Mouse (Mus musculus): ENCODE measurements at regions not wholly inside any gene's neighbourhood (a gene's known extent, or its start where the extent isn't known, plus 50 kb on each side); places are given as distances from the start of the nearest gene placed in this dataset.

- intact Hi-C loops (cut with DNase I), result no loop called here
Observed at GRCm38 (mm10) chr3:140184899-140185525, 979.5 kb downstream of the Stpg2 start.

- intact Hi-C loops (cut with DNase I), result no loop called here
Observed at GRCm38 (mm10) chr3:140205914-140206313, 1000.4 kb downstream of the Stpg2 start.

- intact Hi-C loops (cut with DNase I), result no loop called here
Observed at GRCm38 (mm10) chr3:140221478-140221877, 990.7 kb downstream of the Pdha2 start.

- intact Hi-C loops (cut with DNase I), result no loop called here
Observed at GRCm38 (mm10) chr3:140230712-140231111, 981.4 kb downstream of the Pdha2 start.

- intact Hi-C loops (cut with DNase I), result no loop called here
Observed at GRCm38 (mm10) chr3:140233144-140233543, 979.0 kb downstream of the Pdha2 start.

GRCm38 (mm10) chr3:140233809-140234208 lies 978.3 kb downstream of the Pdha2 start:
- intact Hi-C loops (cut with DNase I), result no loop called here

GRCm38 (mm10) chr3:140239276-140239675 lies 972.9 kb downstream of the Pdha2 start:
- intact Hi-C loops (cut with DNase I), result no loop called here

Small RNA genes lying in the stretch of these regions (microRNA-seq; reads per million reads assigned to microRNA genes)
- 20.2 to 20.4 reads per million in 2 experiments for gene Mir7j

Data from adrenal gland (tissue).